Mouse (Mus musculus): ENCODE data around the gene Gfod2. TPM values are rescaled to one million over a fixed set of nuclear protein-coding genes. Genes with fewer than 3 reads are reported as not detected.

Gfod2 gene
- polyA plus RNA-seq (2012; rRNA removed) = 1.3 and 1.4 TPM in 2 replicates

GRCm38 (mm10) chr8:105758277-105759108 lies at the start of gene Gfod2:
Gene Gfod2, minus strand, starts transcription at chr8:105758664.

GRCm38 (mm10) chr8:105707498-105708403 lies 50.7 kb downstream of the Gfod2 start, which contains the start of the genes 4933405L10Rik and Enkd1:
Gene 4933405L10Rik, plus strand, starts transcription at chr8:105707655.
Gene Enkd1, minus strand, starts transcription at chr8:105708210.

GRCm38 (mm10) chr8:105700966-105701824 lies 57.3 kb downstream of the Gfod2 start, which contains the start of the genes Acd and Pard6a:
Gene Acd, minus strand, starts transcription at chr8:105701102.
Gene Pard6a, plus strand, starts transcription at chr8:105701148.

GRCm38 (mm10) chr8:105685796-105686308 lies 72.6 kb downstream of the Gfod2 start, which contains the start of gene Carmil2:
Gene Carmil2, plus strand, starts transcription at chr8:105686274.

Other genes starting within 250 kb of the Gfod2 start
- 0.28 and 0.29 TPM in 2 replicates for gene Hsd11b2, start 239.9 kb downstream of the Gfod2 start, polyA plus RNA-seq (2012; rRNA removed)
- gene Atp6v0d1, start 192.6 kb downstream of the Gfod2 start, polyA plus RNA-seq (2012; rRNA removed) = 46.7 and 48.1 TPM in 2 replicates
- gene Ripor1, start 153.4 kb downstream of the Gfod2 start, polyA plus RNA-seq (2012; rRNA removed) = 3.9 and 5.0 TPM in 2 replicates
- 12.4 and 14.0 TPM in 2 replicates for gene Ctcf, start 122.1 kb downstream of the Gfod2 start, polyA plus RNA-seq (2012; rRNA removed)
- not detected in 2 replicates for gene Agrp, start 121.3 kb downstream of the Gfod2 start, polyA plus RNA-seq (2012; rRNA removed)
- 1.8 TPM in 2 replicates for gene Carmil2, start 72.4 kb downstream of the Gfod2 start, polyA plus RNA-seq (2012; rRNA removed)
- 8.9 and 10.0 TPM in 2 replicates for gene Acd, start 57.6 kb downstream of the Gfod2 start, polyA plus RNA-seq (2012; rRNA removed)
- gene Pard6a, start 57.5 kb downstream of the Gfod2 start, polyA plus RNA-seq (2012; rRNA removed) = 4.9 and 5.3 TPM in 2 replicates
- gene 4933405L10Rik, start 51.0 kb downstream of the Gfod2 start, polyA plus RNA-seq (2012; rRNA removed) = not detected in 2 replicates
- gene Enkd1, start 50.5 kb downstream of the Gfod2 start, polyA plus RNA-seq (2012; rRNA removed) = 4.3 and 5.1 TPM in 2 replicates
- 35.8 and 39.9 TPM in 2 replicates for gene Ranbp10, start 68.7 kb upstream of the Gfod2 start, polyA plus RNA-seq (2012; rRNA removed)
- 0.05 and 0.08 TPM in 2 replicates for gene Tsnaxip1, start 69.1 kb upstream of the Gfod2 start, polyA plus RNA-seq (2012; rRNA removed)
- gene Cenpt, start 94.6 kb upstream of the Gfod2 start, polyA plus RNA-seq (2012; rRNA removed) = 13.7 and 15.3 TPM in 2 replicates
- 20.3 TPM in 2 replicates for gene Thap11, start 96.5 kb upstream of the Gfod2 start, polyA plus RNA-seq (2012; rRNA removed)
- 59.4 and 65.4 TPM in 2 replicates for gene Nutf2, start 101.9 kb upstream of the Gfod2 start, polyA plus RNA-seq (2012; rRNA removed)
- 13.5 and 15.0 TPM in 2 replicates for gene Edc4, start 122.2 kb upstream of the Gfod2 start, polyA plus RNA-seq (2012; rRNA removed)
- gene Nrn1l, start 134.9 kb upstream of the Gfod2 start, polyA plus RNA-seq (2012; rRNA removed) = 0.24 and 0.31 TPM in 2 replicates
- gene Pskh1, start 141.8 kb upstream of the Gfod2 start, polyA plus RNA-seq (2012; rRNA removed) = 12.6 and 14.4 TPM in 2 replicates
- 0.66 and 1.1 TPM in 2 replicates for gene Ctrl, start 175.2 kb upstream of the Gfod2 start, polyA plus RNA-seq (2012; rRNA removed)
- gene Psmb10, start 179.8 kb upstream of the Gfod2 start, polyA plus RNA-seq (2012; rRNA removed) = 49.3 and 54.3 TPM in 2 replicates
- gene Lcat, start 184.7 kb upstream of the Gfod2 start, polyA plus RNA-seq (2012; rRNA removed) = 212 and 219 TPM in 2 replicates
- 9.7 and 12.2 TPM in 2 replicates for gene Slc12a4, start 207.4 kb upstream of the Gfod2 start, polyA plus RNA-seq (2012; rRNA removed)
- gene Dpep3, start 220.8 kb upstream of the Gfod2 start, polyA plus RNA-seq (2012; rRNA removed) = not detected in 2 replicates
- 6.8 and 7.1 TPM in 2 replicates for gene Dus2, start 232.7 kb upstream of the Gfod2 start, polyA plus RNA-seq (2012; rRNA removed)
- not detected in 2 replicates for gene Dpep2nb, start 247.3 kb upstream of the Gfod2 start, polyA plus RNA-seq (2012; rRNA removed)

Measured in liver, embryonic 18 days (tissue).